Mouse (Mus musculus) MEL (cell line): ENCODE data around the gene 4930442H23Rik. TPM values are rescaled to one million over a fixed set of nuclear protein-coding genes. Genes with fewer than 3 reads are reported as not detected.

Experiments
- DNase-seq: peaks from one replicate; pipeline ENCODE4 v3.0.0; 2011; ENCODE audit warnings: low read depth, low spot score
- H3K27ac ChIP-seq: 2 replicates; pipeline ENCODE4 v1.5.1; 2012; ENCODE audit warnings: low read depth, mild to moderate bottlenecking, control low read depth, low read length, moderate library complexity; ENCODE audit not compliant: control insufficient read depth
- H3K27me3 ChIP-seq, 2 experiments: fragments of 150-350 bp in 1 of 2; sonication (generic) in 1 of 2; 2 replicates each; pipeline ENCODE4 v1.6.1; 2012; ENCODE audit warnings: low read length in 2 of 2, mild to moderate bottlenecking in 2 of 2, improper control_type of control experiment in 1 of 2, moderate library complexity in 1 of 2; ENCODE audit not compliant: insufficient read depth in 2 of 2, control insufficient read depth in 1 of 2
- H3K36me3 ChIP-seq, 2 experiments: 2 replicates each; pipeline ENCODE4 v1.6.1; 2012 to 2014; ENCODE audit warnings: low read length in 2 of 2, improper control_type of control experiment in 1 of 2, inconsistent platforms in 1 of 2, mild to moderate bottlenecking in 1 of 2; ENCODE audit not compliant: insufficient read depth in 2 of 2, control insufficient read depth in 1 of 2
- H3K4me1 ChIP-seq, 2 experiments: fragments of 150-350 bp in 1 of 2; sonication (generic) in 1 of 2; 2 replicates each; pipeline ENCODE4 v1.6.1; 2012; ENCODE audit warnings: low read length in 2 of 2, improper control_type of control experiment in 1 of 2, mild to moderate bottlenecking in 1 of 2; ENCODE audit not compliant: insufficient read depth in 2 of 2, control insufficient read depth in 1 of 2
- H3K4me3 ChIP-seq, 2 experiments: fragments of 150-350 bp in 1 of 2; sonication (generic) in 1 of 2; 2 replicates each; pipeline ENCODE4 v1.5.1; 2012; ENCODE audit warnings: low read depth in 2 of 2, low read length in 2 of 2, mild to moderate bottlenecking in 2 of 2, moderate library complexity in 2 of 2, control low read depth in 1 of 2, improper control_type of control experiment in 1 of 2; ENCODE audit not compliant: control insufficient read depth in 1 of 2, insufficient read depth in 1 of 2
- H3K79me2 ChIP-seq: 2 replicates; pipeline ENCODE4 v1.6.1; 2012; ENCODE audit warnings: mild to moderate bottlenecking, low read length, moderate library complexity; ENCODE audit not compliant: control insufficient read depth, poor library complexity, insufficient read depth
- H3K9ac ChIP-seq: 2 replicates; pipeline ENCODE4 v1.6.1; 2012; ENCODE audit warnings: low read depth, mild to moderate bottlenecking, control low read depth, low read length, moderate library complexity; ENCODE audit not compliant: control insufficient read depth, poor library complexity, severe bottlenecking
- H3K9me3 ChIP-seq: fragments of 150-350 bp; sonication (generic); replicated peaks from 2 replicates; pipeline ENCODE4 v1.6.1; 2012; ENCODE audit warnings: mild to moderate bottlenecking, low read length, improper control_type of control experiment, moderate library complexity; ENCODE audit not compliant: insufficient read depth
- BHLHE40 ChIP-seq: IDR thresholded peaks from 2 replicates; pipeline ENCODE4 v1.6.1; 2012; ENCODE audit warnings: low read depth, mild to moderate bottlenecking, inconsistent platforms, low read length, improper control_type of control experiment, borderline replicate concordance
- CHD2 ChIP-seq: IDR thresholded peaks from 2 replicates; pipeline ENCODE4 v1.6.1; 2011; ENCODE audit warnings: low read length, improper control_type of control experiment
- CTCF ChIP-seq, 3 experiments: IDR thresholded peaks in 2 of 3; conservative IDR thresholded peaks in 1 of 3; 2 replicates each; pipeline ENCODE4 v1.5.1; 2011 to 2012; ENCODE audit warnings: low read length in 3 of 3, low read depth in 2 of 3, mild to moderate bottlenecking in 2 of 3, improper control_type of control experiment in 1 of 3, inconsistent platforms in 1 of 3, mixed read lengths in 1 of 3, moderate library complexity in 1 of 3; ENCODE audit not compliant: control insufficient read depth in 1 of 3, insufficient read depth in 1 of 3, poor library complexity in 1 of 3, severe bottlenecking in 1 of 3
- E2F4 ChIP-seq: IDR thresholded peaks from 2 replicates; pipeline ENCODE4 v1.6.1; 2011; ENCODE audit warnings: low read depth, low read length, improper control_type of control experiment, borderline replicate concordance
- EP300 ChIP-seq, 2 experiments: IDR thresholded peaks; 2 replicates each; pipeline ENCODE4 v1.6.1; 2011; ENCODE audit warnings: improper control_type of control experiment in 2 of 2, low read length in 2 of 2, low read depth in 1 of 2, mild to moderate bottlenecking in 1 of 2
- ETS1 ChIP-seq: IDR thresholded peaks from 2 replicates; pipeline ENCODE4 v1.6.1; 2012; ENCODE audit warnings: low read depth, mild to moderate bottlenecking, inconsistent platforms, low read length, improper control_type of control experiment, moderate library complexity
- GABPA ChIP-seq: IDR thresholded peaks from 2 replicates; pipeline ENCODE4 v1.6.1; 2012; ENCODE audit warnings: low read depth, mild to moderate bottlenecking, inconsistent platforms, low read length, improper control_type of control experiment, moderate library complexity
- GATA1 ChIP-seq: IDR thresholded peaks from 2 replicates; pipeline ENCODE4 v1.6.1; 2011; ENCODE audit warnings: low read depth, low read length, improper control_type of control experiment
- HCFC1 ChIP-seq: IDR thresholded peaks from 2 replicates; pipeline ENCODE4 v1.6.1; 2012; ENCODE audit warnings: low read depth, mild to moderate bottlenecking, inconsistent platforms, low read length, improper control_type of control experiment, moderate library complexity
- JUND ChIP-seq: IDR thresholded peaks from 2 replicates; pipeline ENCODE4 v1.6.1; 2011; ENCODE audit warnings: low read depth, mild to moderate bottlenecking, improper control_type of control experiment, low read length
- MAFK ChIP-seq: IDR thresholded peaks from 2 replicates; pipeline ENCODE4 v1.6.1; 2011; ENCODE audit warnings: low read depth, mild to moderate bottlenecking, low read length, improper control_type of control experiment, borderline replicate concordance
- MAX ChIP-seq: IDR thresholded peaks from 2 replicates; pipeline ENCODE4 v1.6.1; 2011; ENCODE audit warnings: low read length, improper control_type of control experiment
- MYC ChIP-seq: IDR thresholded peaks from 2 replicates; pipeline ENCODE4 v1.6.1; 2011; ENCODE audit warnings: low read depth, mild to moderate bottlenecking, low read length, improper control_type of control experiment, moderate library complexity
- NRF1 ChIP-seq: IDR thresholded peaks from 2 replicates; pipeline ENCODE4 v1.6.1; 2014; ENCODE audit warnings: low read depth, mild to moderate bottlenecking, inconsistent platforms, low read length, improper control_type of control experiment, moderate library complexity; ENCODE audit not compliant: poor library complexity, insufficient read depth, severe bottlenecking
- POLR2AphosphoS2 ChIP-seq: IDR thresholded peaks from 2 replicates; pipeline ENCODE4 v1.6.1; 2011; ENCODE audit warnings: low read length, improper control_type of control experiment
- POLR2AphosphoS5 ChIP-seq: IDR thresholded peaks from 2 replicates; pipeline ENCODE4 v1.6.1; 2012; ENCODE audit warnings: low read depth, borderline replicate concordance, mild to moderate bottlenecking, inconsistent platforms, low read length, moderate library complexity, mixed read lengths
- RAD21 ChIP-seq: IDR thresholded peaks from 2 replicates; pipeline ENCODE4 v1.6.1; 2011; ENCODE audit warnings: mild to moderate bottlenecking, low read depth, low read length, improper control_type of control experiment
- RCOR1 ChIP-seq: IDR thresholded peaks from 2 replicates; pipeline ENCODE4 v1.6.1; 2012; ENCODE audit warnings: low read depth, mild to moderate bottlenecking, inconsistent platforms, low read length, improper control_type of control experiment
- SIN3A ChIP-seq: IDR thresholded peaks from 2 replicates; pipeline ENCODE4 v1.6.1; 2012; ENCODE audit warnings: low read length, improper control_type of control experiment, inconsistent platforms
- SMC3 ChIP-seq: IDR thresholded peaks from 2 replicates; pipeline ENCODE4 v1.6.1; 2011; ENCODE audit warnings: low read depth, low read length, improper control_type of control experiment
- TAL1 ChIP-seq: IDR thresholded peaks from 2 replicates; pipeline ENCODE4 v1.6.1; 2012; ENCODE audit warnings: mild to moderate bottlenecking, inconsistent platforms, low read length, moderate library complexity, mixed read lengths
- TBP ChIP-seq: IDR thresholded peaks from 2 replicates; pipeline ENCODE4 v1.8.0; 2011; ENCODE audit warnings: low read depth, low read length, improper control_type of control experiment
- USF1 ChIP-seq: IDR thresholded peaks from 2 replicates; pipeline ENCODE4 v1.6.1; 2014; ENCODE audit warnings: low read depth, mild to moderate bottlenecking, inconsistent platforms, low read length, improper control_type of control experiment, moderate library complexity
- ZC3H11A ChIP-seq: IDR thresholded peaks from 2 replicates; pipeline ENCODE4 v1.6.1; 2012; ENCODE audit warnings: low read depth, mild to moderate bottlenecking, inconsistent platforms, low read length, improper control_type of control experiment
- ZKSCAN1 ChIP-seq: IDR thresholded peaks from 2 replicates; pipeline ENCODE4 v1.6.1; 2012; ENCODE audit warnings: low read depth, mild to moderate bottlenecking, inconsistent platforms, low read length, improper control_type of control experiment, moderate library complexity
- polyA plus RNA-seq, 2 experiments: library from polyadenylated mRNA; stranded (reverse) in 1 of 2; unstranded in 1 of 2; fragments of >175 nt in 1 of 2; fragments of >200 nt in 1 of 2; gene quantifications; 2 replicates each; pipeline versions ENCODE4 v1.2.1 to v1.2.4; 2012; ENCODE audit warnings: low replicate concordance in 2 of 2, low read depth in 1 of 2; ENCODE audit not compliant: insufficient read length in 2 of 2, insufficient read depth in 1 of 2, missing spikeins in 1 of 2
- total RNA-seq: library from RNA; depleted of rRNA; stranded (reverse); fragments of 300-350 nt; gene quantifications from 2 replicates; pipeline ENCODE4 v1.2.3, GENCODE M21; 2012

Gene 4930442H23Rik
- total and polyA plus RNA-seq, 3 experiments: 0.31 to 0.42 TPM; not detected in 1

DNA sequence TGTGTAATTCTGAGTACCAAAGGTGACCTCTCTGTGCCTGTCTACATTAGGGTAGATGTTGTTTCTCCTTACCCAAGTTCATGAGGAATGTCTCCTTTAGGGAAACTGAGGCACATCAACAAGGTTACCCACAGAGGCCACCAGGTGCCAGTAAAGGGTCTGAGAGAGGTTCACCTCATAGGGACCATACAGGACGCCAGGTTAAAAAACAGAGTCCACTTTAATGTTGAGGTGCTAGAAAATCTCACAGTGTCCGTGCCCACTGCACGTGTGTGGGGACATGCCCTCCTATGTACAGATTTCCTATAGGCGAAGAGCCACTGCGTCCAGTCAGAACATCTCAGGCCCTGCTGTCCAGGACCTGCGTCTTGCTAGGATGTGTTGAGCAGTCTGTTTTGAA lies 15.3 kb upstream of the 4930442H23Rik start:
- Histone ChIP-seq H3K4me1 (peaks cover 0 to 6% of the 10 kb centered on the region in 2 experiments; a peak in 1 of 4 replicates), H3K27me3 (no peaks in the 10 kb centered on the region), H3K27ac (no peak overlapping the region), H3K36me3 (no peaks in the 10 kb centered on the region; a peak in 1 of 4 replicates), H3K9ac (no peak overlapping the region), H3K9me3 (no peaks in the 10 kb centered on the region), H3K79me2 (no peaks in the 10 kb centered on the region), H3K4me3 (no peak overlapping the region)
- no peak for TF ChIP-seq ZC3H11A
- TF ChIP-seq ZKSCAN1: no peak
- TF ChIP-seq MAX: no peak
- no peak for TF ChIP-seq GATA1
- no peak for TF ChIP-seq ETS1
- TF ChIP-seq JUND: no peak
- TF ChIP-seq CHD2: no peak
- no peak; a peak in 2 of 6 replicates for TF ChIP-seq CTCF (IDR thresholded peaks at IDR 0.05 in 2 of 3, conservative IDR thresholded peaks at IDR 0.05 in 1 of 3; ENCODE audit: control insufficient read depth in 1 of 3, insufficient read depth in 1 of 3, low read depth in 2 of 3, low read length in 3 of 3, poor library complexity in 1 of 3, severe bottlenecking in 1 of 3)
- TF ChIP-seq EP300 (IDR thresholded peaks at IDR 0.05; ENCODE audit: low read depth in 1 of 2, low read length in 2 of 2): no peak
- TF ChIP-seq RCOR1: no peak
- TF ChIP-seq SIN3A: no peak
- no peak for TF ChIP-seq POLR2AphosphoS2
- DNase-seq: no peak

DNA sequence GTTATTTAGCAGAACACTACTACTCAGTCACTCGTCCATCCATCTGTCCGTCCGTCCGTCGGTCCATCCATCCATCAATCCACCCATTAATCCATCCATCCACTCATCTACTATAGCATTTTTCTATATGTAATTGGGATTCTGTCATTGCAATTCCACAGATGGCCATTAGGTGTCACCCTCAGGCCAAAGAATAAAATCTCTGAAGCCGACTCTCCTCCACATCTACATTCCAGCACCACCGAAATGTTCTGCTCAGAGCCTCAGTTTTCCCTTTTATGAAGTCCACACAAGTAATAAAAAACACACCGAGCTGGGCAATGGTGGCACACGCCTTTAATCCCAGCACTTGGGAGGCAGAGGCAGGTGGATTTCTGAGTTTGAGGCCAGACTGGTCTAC lies 14.6 kb upstream of the 4930442H23Rik start:
- H3K4me1 ChIP-seq: 0 out of 4 replicates have a peak, but pooled peaks cover 0 to 4% of the 10 kb centered on the region in 2 experiments
- DNase-seq: peak; percentile 79

More for the DNA sequence above, 14.6 kb upstream of the 4930442H23Rik start:
- H3K9me3 ChIP-seq: no peaks in the 10 kb centered on the region
- no peaks in the 10 kb centered on the region; a peak in 1 of 4 replicates for H3K36me3 ChIP-seq
- H3K4me3 ChIP-seq: no peak overlapping the region
- H3K79me2 ChIP-seq: no peaks in the 10 kb centered on the region
- no peak overlapping the region for H3K27ac ChIP-seq
- no peak for TF ChIP-seq ETS1
- TF ChIP-seq USF1: no peak
- TF ChIP-seq SIN3A: 0 out of 2 replicates have a peak, but pooled peaks have one; percentile 30
- TF ChIP-seq SMC3: peak; percentile 79
- no peak for TF ChIP-seq NRF1
- 0 out of 2 replicates have a peak, but pooled peaks have one; percentile 29 for TF ChIP-seq JUND
- no peak for TF ChIP-seq POLR2AphosphoS5
- no peak for TF ChIP-seq TAL1
- TF ChIP-seq HCFC1: peak; percentile 30; the same call in 1 of the 2 replicates
- no peak for TF ChIP-seq E2F4
- peak; percentile 40; the same call in 1 of the 2 replicates for TF ChIP-seq MYC
- peak; percentile 45; the same call in 1 of the 2 replicates for TF ChIP-seq BHLHE40
- TF ChIP-seq TBP: no peak
- no peak for TF ChIP-seq EP300 (IDR thresholded peaks at IDR 0.05; ENCODE audit: low read depth in 1 of 2, low read length in 2 of 2)
- no peak for TF ChIP-seq MAFK
- TF ChIP-seq GABPA: no peak
- TF ChIP-seq CTCF (IDR thresholded peaks at IDR 0.05 in 2 of 3, conservative IDR thresholded peaks at IDR 0.05 in 1 of 3; ENCODE audit: control insufficient read depth in 1 of 3, insufficient read depth in 1 of 3, low read depth in 2 of 3, low read length in 3 of 3, poor library complexity in 1 of 3, severe bottlenecking in 1 of 3): peak; percentile 54 to 97 (median 85)
- peak; percentile 97 for TF ChIP-seq RAD21
- TF ChIP-seq ZC3H11A: peak; percentile 85
- TF ChIP-seq, all 39 proteins: peak for 9
- Histone ChIP-seq H3K27me3 (no peaks in the 10 kb centered on the region), H3K9ac (peak overlapping the region; percentile 37; the same call in 1 of the 2 replicates)
